Mouse (Mus musculus) heart, postnatal 4 days (tissue): ENCODE results near the gene Plppr2. TPM values are rescaled to one million over a fixed set of nuclear protein-coding genes. Genes with fewer than 3 reads are reported as not detected.

Experiments used
- DNase-seq: peaks from one replicate; pipeline ENCODE4 v3.0.0; 2021
- total RNA-seq, 2 experiments: library from RNA; stranded (reverse); gene quantifications; 2 replicates each; pipeline ENCODE4 v1.2.3; 2021

Gene Plppr2
- total RNA-seq, 2 experiments from 2014 or later, result 3.0 to 3.1 TPM

- no peak for DNase-seq
Measured at GRCm38 (mm10) chr9:21961366-21961980, 24.6 kb downstream of the Plppr2 start.

- DNase-seq, result no peak
Measured at GRCm38 (mm10) chr9:21962010-21962409, 25.2 kb downstream of the Plppr2 start.

GRCm38 (mm10) chr9:21962416-21963059 is 25.7 kb downstream of the Plppr2 start:
- peak; percentile 66 for DNase-seq

GRCm38 (mm10) chr9:21963417-21963816 is 26.6 kb downstream of the Plppr2 start, which contains the start of gene Epor:
Epor (minus strand) TSS chr9:21963506.
- DNase-seq, result peak; percentile 68

- DNase-seq, result no peak
Measured at GRCm38 (mm10) chr9:21968883-21969282, 32.0 kb downstream of the Plppr2 start.

- DNase-seq, result no peak
Measured at GRCm38 (mm10) chr9:21969304-21969703, 32.5 kb downstream of the Plppr2 start.

GRCm38 (mm10) chr9:21976626-21977175 is 39.9 kb downstream of the Plppr2 start:
- DNase-seq, result no peak

GRCm38 (mm10) chr9:21977331-21977730 is 40.5 kb downstream of the Plppr2 start:
- DNase-seq, result no peak

GRCm38 (mm10) chr9:21977972-21978371 is 41.1 kb downstream of the Plppr2 start:
- peak; percentile 41 for DNase-seq

GRCm38 (mm10) chr9:21978398-21979128 is 41.7 kb downstream of the Plppr2 start:
- no peak for DNase-seq

- no peak for DNase-seq
Measured at GRCm38 (mm10) chr9:21983911-21984310, 47.1 kb downstream of the Plppr2 start.

- DNase-seq, result no peak
Measured at GRCm38 (mm10) chr9:21987592-21988342, 50.9 kb downstream of the Plppr2 start.

GRCm38 (mm10) chr9:21988421-21989101 is 51.7 kb downstream of the Plppr2 start:
- no peak for DNase-seq

- DNase-seq, result peak; percentile 54
Measured at GRCm38 (mm10) chr9:21989230-21990110, 52.6 kb downstream of the Plppr2 start, which contains the start of gene Rgl3. Rgl3 (minus strand) TSS chr9:21989446.

- DNase-seq, result no peak
Measured at GRCm38 (mm10) chr9:21992227-21992626, 55.4 kb downstream of the Plppr2 start.

- DNase-seq, result no peak
Measured at GRCm38 (mm10) chr9:21996178-21996867, 59.5 kb downstream of the Plppr2 start.
